Mouse (Mus musculus) kidney, adult 18-20 months (tissue): ENCODE results near the gene Entpd5.

Source experiments
- DNase-seq: peaks from one replicate; pipeline ENCODE4 v3.0.0; 2021

The Entpd5 gene

DNA sequence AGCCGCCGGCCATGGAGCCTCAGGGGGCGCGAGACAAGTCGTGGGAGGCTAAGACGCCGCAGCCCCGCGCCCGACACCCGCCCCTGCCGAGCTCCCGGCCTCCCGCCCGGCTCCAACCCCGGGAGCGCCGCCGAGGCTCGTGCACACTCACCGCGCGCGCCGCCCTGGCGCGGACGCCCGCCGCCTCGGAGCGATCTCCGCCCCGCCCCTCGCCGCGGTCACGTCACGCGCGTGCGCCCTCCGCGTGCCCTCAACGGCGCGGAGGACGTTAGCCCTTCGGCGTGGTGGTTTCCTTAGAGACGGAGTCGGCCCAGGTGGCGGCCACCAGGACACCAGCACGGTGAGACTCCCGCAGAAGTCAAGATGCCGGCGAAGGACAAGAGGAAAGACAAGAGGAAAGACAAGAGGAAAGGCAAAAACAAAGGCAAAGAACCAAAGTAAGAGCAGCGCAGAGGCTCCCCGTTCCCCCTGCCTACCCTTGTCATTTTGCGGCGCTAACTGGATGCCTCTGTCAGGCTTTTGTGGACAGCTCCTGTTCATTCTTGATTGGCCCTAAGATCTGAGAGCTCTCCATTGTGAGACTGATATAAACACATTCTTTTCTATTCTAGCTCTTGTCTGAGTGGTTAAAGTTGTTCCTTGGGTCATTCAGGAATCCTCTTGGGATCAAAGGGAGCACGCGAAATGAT is at the start of gene Entpd5, which contains the start of gene Bbof1:
TSS of gene Entpd5 (minus strand) at position 211 of the 689 bp plus-strand sequence.
TSS of gene Bbof1 (plus strand) at position 253 of the 689 bp plus-strand sequence.
- DNase-seq: peak; percentile 93

DNA sequence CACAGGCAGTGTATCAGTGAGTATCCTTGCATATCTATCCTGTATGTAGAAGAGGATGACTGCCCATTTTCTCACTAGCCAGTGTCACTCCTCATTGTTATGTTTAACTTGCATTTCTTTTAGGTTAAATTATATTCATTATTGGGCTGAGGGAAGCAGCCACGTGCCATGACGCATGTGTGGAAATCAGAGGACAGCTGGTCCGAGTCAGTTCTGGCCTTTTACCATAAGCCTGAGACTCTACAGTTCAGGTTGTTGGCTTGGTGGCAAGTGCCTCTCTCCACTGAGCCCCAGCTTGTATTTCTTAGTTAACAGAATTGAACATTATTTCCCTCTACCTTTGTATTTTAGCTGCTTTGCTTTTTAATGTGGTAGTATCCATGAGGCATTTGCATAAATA is 48.1 kb upstream of the Entpd5 start:
- DNase-seq: no peak

DNA sequence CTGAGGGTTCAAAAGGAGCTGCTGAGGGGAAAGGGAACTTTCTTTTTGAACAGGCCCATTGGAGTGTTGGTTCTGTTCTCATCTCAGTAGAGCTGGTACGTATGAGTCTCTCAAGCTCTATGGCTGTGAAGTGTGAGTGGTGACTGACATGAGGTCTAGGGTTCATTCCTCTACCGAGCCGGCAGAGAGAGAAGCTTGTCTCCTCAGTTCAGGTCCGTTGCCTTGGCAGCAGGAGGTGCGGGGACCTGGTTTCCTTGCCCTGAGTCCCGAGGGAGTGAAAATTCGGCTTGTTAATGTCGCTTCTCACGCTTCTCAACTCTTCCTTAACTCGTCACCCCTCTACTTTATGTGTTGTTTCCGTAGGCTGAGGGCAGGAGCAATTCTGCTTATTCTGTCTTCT is 43.0 kb upstream of the Entpd5 start:
- no peak for DNase-seq

DNA sequence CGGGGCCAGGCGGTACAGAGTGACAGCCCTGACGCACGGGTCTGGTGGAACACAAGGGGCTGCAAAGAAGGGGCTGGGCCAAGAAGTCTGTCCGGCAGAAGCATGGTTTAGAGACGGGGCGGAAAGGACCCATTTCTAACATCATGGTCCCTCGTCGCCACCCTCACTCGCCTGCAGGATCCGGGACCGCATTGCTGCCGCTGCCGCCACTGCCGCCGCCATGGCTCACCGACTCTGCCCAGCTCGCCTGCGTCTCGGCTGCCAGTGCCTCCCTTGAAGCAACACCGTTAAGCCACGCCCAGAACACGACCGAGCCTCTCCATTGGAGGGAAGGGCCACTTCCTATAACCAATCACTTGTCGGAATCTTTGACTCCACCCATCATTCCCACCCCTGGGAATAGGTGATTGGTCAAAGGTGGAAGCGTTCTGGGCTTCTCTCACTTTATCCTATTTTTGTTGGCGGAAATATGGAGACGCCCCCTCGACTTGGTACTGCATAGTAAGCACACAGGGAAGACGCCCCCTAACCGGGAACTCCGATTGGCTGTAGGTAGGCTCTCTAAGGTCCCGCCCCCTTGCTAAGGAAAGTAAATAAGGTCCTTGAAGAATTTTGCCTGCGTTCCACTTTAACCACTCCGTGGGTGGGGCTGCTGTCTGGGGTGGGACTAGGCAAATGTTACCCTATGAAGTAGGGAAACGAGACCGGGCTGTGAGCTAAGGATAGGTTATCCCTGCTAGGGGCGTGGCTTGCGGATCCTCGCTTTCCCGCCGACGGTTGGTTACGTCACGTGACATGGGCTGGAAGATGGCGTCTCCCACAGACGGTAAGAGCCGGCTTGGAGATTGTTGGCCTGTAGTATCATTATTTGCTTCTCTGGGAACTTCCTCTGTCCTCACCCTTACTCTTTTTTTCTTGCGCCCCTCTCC is 42.2 kb upstream of the Entpd5 start, which contains the start of the genes Aldh6a1 and Lin52:
TSS of gene Aldh6a1 (minus strand) at position 287 of the 929 bp plus-strand sequence.
TSS of gene Lin52 (plus strand) at position 705 of the 929 bp plus-strand sequence.
- DNase-seq: peak; percentile 97

DNA sequence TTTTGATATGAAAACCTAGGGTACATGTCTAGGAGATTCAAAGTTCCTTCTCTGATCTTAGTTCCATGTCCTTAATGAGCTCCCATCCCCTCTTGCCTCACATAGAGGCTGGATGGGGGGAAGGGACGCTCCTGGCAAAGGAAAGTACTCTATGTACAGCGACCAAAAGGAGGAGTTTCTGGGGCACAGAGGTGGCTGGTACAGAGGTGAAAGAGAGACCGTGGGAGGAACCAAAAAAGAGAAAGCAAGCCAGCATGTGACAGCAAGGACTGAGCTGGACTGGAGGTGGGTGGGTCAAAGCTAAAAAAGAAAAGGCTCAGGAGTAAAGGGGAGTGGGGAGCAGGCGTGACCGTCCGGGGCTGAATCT is 41.5 kb upstream of the Entpd5 start:
- peak; percentile 66 for DNase-seq

DNA sequence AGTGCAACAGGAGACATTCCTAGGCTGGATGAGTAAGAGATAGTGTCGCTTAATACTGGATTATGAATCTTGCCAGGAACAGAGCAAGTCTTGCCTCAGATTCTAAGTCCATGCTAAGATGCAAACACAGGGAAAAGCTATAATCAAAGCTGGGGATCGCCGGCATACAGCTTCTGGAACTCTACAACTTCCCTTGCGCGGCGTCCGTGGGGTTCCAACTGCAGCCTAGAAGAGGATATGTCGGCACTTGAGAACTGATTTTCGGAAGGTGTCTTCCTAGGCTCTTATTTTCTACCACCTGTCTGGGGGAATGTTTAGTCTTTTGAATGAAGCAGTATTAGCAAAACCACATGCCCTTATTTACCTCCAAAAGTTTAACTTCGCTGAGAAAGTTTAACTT is 41.1 kb upstream of the Entpd5 start:
- peak; percentile 19 for DNase-seq

DNA sequence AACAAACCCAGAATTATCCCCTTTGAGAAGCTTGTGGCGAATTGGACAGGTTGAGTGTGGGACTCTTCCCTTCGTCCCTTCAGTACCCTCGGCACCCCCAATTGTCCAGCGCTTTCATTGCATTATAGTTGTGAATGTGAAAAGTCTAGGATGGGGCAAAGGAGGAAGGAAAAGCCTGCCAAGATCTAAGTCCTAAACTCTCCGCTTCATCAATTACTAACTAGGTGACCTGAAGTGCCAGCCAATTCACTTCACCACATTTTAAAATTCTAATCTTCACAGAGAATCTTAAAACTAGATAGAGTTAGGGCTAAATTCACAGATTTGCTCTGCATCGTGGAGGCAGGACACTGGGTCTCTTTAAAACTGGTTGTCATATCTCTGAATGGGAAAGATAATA is 39.4 kb upstream of the Entpd5 start:
- peak; percentile 20 for DNase-seq

DNA sequence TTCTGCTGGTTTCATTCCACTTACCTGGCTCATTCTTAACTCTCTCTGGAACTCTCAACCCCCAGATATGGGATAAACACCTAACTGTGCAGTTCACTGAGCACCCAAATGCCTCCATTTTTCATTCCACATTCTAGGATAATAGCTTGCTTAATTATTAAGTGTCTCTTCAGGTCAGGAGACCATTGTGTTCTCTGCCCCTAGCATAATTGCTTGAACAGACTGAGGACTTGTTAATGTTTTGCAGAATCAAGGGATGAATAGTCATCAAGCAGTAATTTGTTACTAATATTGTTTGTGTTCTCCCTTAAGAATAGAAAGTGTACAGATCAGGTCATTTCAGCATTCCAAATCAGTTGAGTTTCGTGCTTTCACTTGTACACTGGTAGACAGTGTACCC is 38.6 kb upstream of the Entpd5 start:
- DNase-seq: peak; percentile 9

DNA sequence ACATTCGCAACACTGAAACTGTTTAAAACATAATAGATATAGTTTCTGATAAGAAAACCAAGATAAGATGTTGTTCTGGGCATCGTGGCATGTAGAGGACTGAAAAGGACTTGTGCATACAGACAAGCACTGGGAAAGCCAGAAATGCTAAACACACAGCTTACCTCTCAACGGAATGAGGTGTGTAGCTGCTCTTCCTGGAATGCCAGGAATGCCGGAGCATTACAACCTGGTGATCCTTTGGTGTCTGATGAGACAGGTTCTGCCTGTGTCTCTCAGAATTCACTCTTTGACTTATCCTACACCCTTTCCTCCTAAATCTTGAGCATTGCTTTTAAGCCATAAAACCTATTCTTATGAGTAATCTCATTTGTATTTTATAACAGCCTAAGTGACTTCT is 33.7 kb upstream of the Entpd5 start:
- DNase-seq: no peak

DNA sequence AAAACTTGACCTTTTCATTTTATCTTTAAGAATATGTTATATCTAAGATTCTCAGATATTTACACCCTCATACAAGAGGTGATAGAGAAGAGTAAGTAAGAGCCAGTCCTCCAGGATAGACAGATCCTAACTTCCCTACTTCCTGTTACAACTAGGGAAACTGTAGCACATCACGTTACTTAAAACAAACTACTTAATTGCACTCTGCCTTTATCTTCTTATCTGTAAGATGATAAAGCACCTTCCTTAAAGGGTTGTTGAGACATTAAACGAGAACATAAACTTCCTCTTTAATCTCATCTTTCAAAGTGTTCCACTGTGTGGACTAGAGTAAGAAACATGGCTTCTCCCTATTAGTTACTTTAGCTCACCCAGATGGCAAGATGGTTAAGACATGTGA is 29.9 kb upstream of the Entpd5 start:
- no peak for DNase-seq

DNA sequence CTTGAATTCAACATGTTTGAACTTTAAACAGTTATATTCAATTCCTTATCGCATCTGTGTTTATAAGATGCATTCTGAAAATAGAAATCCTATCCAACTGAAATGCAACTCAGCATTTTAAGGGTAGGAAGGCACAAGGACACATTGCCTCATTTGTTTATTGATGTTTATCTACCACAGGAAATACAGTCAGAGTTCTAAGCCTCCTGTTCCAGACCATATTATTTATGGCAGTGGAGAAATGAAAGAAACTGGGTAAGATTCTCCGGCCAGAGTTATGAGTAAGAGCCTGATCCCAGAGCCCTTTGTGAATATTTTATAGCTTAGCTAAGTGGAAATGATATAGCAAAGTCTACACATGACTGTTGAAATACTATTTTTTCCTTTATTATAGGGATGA is 21.0 kb upstream of the Entpd5 start:
- no peak for DNase-seq

DNA sequence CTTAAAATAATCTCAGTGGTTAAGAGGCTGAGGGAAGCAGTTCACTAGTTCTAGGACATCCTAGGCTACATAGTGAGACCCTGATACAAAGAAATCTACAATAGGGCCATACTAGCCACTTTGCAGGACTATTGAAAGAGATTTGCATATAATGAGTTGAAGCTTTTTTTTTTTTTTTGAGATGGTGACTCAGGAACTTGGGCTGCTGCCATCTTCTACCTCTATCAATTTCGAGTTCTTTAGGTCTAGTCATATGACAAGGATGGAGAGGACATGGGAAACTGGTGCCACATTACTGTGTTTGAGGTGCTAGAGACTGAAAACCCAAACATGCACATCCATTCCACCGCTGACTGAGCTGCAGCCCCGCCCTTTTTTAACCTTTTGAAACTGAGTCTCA is 15.2 kb upstream of the Entpd5 start:
- DNase-seq: no peak

DNA sequence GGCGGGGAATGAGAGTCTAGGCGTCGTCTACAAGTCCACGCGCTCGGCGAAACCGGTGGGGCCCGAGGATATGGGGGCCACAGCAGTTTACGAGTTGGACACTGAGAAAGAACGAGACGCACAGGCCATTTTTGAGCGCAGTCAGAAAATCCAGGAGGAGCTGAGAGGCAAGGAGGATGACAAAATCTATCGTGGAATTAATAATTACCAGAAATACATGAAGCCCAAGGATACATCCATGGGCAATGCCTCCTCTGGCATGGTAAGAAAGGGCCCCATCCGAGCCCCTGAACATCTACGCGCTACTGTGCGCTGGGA is 8.7 kb upstream of the Entpd5 start:
- DNase-seq: no peak

DNA sequence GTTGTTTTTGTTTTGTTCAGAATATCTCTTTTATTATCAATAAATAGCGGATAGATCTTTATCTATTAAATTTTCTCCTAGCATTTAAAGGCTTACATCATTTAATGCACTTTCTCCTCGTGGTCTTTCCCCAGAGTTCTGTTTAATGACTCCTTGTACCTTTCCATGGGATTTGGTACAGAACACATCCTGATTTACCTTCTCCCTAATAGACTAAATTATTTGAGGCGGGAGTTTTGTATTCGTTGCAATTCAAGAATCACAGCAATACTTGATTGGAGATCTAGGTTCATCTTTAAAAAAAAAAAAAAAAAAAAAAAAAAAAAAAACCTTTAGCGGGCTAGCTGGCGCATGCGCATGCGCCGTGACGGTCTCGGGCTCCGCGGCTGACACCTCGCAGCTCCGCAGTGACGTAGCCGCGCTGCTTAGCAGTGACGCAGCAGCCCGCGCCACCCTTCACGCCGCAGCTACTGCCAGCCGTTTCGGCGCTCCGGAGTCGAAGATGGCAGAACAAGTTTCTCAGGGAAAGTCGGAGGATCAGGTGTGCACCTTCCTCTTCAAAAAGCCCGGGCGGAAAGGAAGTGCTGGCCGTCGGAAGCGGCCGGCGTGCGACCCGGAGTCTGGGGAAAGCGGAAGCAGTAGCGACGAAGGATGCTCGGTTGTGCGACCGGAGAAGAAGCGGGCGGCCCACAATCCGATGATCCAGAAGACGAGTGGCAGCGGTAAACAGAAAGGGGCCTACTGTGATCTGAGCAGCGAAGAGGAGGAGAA is 8.2 kb upstream of the Entpd5 start, which contains the start of gene Rnf113a2:
TSS of gene Rnf113a2 (plus strand) at position 363 of the 771 bp plus-strand sequence.
- peak; percentile 86 for DNase-seq

DNA sequence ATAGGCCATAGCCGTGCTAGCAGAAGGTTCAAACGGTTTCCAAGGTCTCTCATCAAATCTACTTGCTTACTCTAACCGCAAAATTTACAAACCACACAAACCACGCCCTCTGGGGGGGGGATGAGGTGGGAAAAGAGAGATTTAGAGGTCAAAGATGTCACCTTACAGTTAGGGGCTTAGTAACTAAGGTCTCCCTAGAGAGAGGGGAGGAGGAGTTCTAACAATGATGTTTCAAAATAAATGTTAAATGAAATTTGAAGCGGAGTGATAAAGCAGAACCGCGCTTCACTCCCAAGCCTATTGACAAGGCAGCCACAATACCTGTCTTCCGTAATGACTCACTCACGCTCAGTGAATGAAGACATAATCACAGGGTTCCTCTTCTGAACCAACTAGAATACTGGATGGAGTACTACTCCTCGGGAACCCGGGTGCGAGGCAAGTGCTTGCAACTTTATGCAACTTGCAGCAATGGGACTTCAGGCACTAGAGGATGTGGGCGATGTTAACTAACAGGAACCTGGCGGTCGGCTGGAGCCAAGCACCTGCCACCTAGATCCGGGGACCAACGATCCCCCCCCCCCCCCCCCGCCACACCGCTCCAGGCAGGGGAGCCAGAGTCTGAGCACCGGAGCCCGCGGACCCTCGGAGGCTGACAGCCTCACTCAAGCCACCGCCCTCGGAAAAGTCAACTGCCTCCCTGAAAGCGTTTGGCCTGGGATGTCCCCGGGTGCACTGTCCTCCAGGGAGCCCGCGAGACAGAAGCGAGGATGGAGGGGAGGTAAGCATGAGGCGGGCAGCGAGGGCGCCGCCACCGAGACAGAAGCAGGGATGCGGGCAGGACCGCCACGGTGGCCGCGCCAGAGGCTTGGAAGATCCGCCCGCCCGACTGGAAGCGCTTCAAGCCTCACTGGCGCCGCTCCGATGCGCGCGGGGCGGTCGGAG is 683 bp downstream of the Entpd5 start:
- peak; percentile 49 for DNase-seq

DNA sequence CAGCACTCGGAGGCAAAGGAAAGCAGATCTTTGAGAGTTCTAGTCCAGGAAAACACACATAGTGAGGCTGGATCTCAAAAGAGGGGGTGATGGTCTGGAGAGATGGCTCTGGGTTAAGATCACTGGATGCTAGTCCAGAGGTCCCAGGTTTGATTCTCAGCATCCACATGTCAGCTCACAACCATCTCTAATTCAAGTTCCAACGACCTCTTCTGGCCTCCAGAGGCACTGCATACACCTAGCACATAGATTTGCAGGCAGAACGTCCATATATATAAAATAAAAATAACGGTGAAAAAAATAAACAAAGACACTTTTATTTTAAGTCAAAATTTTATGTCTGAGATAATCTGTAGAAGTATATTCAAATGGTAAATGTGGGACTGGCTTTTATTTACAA is 1.6 kb downstream of the Entpd5 start:
- no peak for DNase-seq

DNA sequence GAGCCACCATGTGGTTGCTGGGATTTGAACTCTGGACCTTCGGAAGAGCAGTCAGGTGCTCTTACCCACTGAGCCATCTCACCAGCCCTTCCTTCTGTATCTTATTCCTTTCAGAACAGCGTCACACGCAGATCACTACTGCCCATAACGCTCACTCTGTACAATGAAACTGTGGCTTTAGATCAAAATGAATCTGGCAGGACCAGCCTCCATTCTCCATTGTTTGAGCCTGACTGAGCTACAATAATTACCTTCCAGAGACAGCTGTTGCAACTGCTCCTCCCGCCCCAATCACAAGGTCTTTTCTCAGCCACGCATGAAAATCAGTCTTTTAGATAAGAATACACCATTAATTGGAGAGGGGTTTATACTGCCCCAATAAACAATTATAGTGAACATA is 4.3 kb downstream of the Entpd5 start:
- DNase-seq: no peak

DNA sequence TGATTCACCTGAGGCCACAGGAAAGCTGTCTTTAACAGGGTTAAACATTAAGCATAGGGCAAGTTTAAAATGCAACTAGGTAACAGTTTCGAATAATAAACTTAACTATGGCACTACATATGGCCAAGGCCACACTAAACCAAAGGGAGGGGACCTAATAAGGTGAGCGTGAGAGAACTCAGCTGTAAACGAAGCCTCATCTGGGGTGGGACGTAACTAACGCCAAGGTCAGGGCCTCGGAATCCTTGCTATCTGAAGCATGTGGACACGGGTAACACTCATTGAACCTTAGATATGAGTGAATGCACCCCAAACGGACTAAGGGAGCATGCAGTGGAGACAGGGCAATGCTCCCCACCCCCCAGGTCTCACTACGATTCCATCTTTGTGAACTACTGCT is 5.9 kb downstream of the Entpd5 start:
- DNase-seq: peak; percentile 41

DNA sequence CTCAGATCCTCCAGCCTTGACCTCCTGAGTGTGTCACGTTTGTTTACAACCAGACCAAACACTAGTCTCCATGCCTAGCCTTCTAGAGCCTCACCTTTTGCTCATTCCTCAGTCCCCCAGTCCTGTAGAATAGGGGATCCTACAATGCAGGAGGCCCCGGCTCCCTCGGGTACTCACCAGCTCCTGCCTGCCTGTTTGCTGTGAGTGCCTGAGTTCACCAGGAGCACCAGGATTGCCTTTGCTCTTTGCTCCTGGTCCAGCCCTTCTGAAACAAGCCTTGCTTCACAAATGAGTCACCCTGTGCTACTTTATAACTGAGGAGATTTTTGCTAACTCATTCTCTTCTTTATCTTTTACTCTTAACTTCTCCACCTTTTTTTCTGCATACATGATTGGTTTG is 8.2 kb downstream of the Entpd5 start:
- peak; percentile 71 for DNase-seq

DNA sequence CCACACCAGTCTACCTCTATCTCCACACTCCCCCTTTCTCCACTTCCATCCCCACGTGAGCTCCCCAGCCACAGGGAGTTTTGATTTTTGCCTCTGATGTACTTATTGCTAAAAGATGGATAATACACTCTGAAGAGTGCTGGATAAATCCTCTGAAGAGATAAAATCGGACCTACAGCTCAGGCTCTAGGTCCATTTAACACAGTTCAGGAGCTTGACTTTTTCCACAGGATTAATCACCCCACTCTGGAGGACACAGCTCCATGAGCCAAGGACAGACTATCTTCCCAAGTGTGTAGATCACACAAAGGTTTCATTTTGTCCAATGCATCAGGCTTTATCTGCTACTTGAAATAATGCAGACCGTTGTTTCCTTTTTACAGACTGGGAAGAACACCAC is 8.8 kb downstream of the Entpd5 start:
- DNase-seq: no peak

DNA sequence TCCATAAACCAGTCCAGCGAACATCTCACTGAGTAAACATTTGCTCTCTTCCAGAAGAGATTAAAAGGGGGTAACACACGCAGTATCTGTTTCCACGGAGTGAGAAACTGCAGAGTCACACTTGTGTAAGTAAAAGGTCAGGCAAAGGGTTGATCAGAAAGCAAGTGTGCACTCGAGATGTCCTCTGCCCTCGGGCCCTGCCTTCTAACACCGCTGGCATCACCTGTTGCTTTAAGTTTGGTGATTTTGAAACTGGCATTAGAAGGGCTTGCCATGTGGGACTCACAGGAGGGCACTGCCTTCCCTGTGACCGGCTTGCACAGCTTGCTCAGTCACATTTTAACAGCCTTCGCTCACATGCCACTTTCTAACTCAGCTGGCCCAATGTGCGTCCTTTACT is 9.2 kb downstream of the Entpd5 start:
- DNase-seq: peak; percentile 63

DNA sequence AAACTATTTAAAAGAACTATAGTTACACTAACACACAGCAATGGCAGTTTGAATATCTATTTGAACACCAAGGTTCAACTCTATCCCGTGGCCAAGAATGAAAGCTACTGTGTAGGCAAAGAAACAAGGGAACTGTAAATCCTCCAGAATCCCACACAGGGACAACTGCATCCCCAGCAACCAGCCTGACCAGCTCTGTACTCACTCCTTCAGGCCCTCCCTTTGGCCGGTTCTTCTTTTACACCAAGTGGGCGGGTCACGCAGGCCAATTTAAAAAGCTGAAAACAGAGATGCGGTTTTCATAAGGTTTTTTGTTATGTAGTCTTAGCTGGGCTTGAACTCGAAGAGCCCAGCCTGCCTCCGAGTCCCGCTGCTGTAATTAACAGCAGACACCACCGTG is 9.7 kb downstream of the Entpd5 start:
- DNase-seq: no peak
